Mouse (Mus musculus): ENCODE measurements around the gene Ethe1. TPM values are rescaled to one million over a fixed set of nuclear protein-coding genes. Genes with fewer than 3 reads are reported as not detected.
"Not testable (repeated sequence)": the region's sequence is repeated elsewhere in the genome, so short reads cannot be mapped to it uniquely, and the experiment has no call there.

Ethe1 gene
- polyA plus RNA-seq, 1 experiment from 2014 or later: 27.4 TPM

GRCm38 (mm10) chr7:24605561-24605960 lies 18.2 kb downstream of the Ethe1 start:
- WGBS: 80% methylated on average over 7 of the region's 7 CpGs
- Histone ChIP-seq H3K4me1 (replicated peaks) (peaks cover 12% of the 10 kb centered on the region), H3K9me3 (no peaks in the 10 kb centered on the region), H3K4me3 (no peak overlapping the region), H3K27me3 (peaks cover 18% of the 10 kb centered on the region), H3K9ac (no peak overlapping the region), H3K36me3 (no peaks in the 10 kb centered on the region), H3K27ac (replicated peaks) (no peak overlapping the region), H3K4me2 (no peak overlapping the region)
- no peak for ATAC-seq (ENCODE audit: low FRiP score, low read depth)

- H3K9me3 ChIP-seq: no peaks in the 10 kb centered on the region
- peaks cover 23% of the 10 kb centered on the region for H3K27me3 ChIP-seq
- peaks cover 17% of the 10 kb centered on the region for H3K4me1 ChIP-seq (replicated peaks)
- no peak for ATAC-seq (ENCODE audit: low FRiP score, low read depth)
- no peak overlapping the region for H3K4me3 ChIP-seq
- H3K36me3 ChIP-seq: no peaks in the 10 kb centered on the region
- H3K4me2 ChIP-seq: no peak overlapping the region
- H3K9ac ChIP-seq: no peak overlapping the region
- no peak overlapping the region for H3K27ac ChIP-seq (replicated peaks)
- 81% methylated on average over 7 of the region's 7 CpGs for WGBS
These were observed 18.7 kb downstream of the Ethe1 start for GRCm38 (mm10) chr7:24606046-24606445.

DNA sequence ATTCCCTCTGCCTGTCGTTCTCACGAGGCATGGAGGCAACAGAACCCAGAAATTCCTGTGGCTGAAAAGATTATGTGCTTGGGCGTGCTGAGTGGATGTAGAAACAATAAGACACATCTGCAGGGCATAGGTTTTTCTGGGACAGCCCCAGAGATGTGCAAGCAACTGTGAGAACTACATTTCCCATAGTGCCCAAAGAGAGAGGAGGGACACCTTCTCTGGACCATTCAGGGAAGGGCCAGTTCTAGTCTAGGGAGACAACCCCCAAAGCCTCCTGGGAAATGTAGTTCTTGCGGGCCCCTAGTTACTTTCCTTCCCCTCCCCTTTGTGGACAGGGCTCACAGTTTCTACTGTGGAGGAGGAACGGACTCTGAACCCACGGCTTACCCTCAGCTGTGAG lies 20.7 kb downstream of the Ethe1 start:
- H3K4me3 ChIP-seq: no peak overlapping the region
- H3K27me3 ChIP-seq: peaks cover 41% of the 10 kb centered on the region
- peak; percentile 79; the same call in 1 of the 2 replicates for ATAC-seq (ENCODE audit: low FRiP score, low read depth)
- no peak overlapping the region for H3K4me2 ChIP-seq
- H3K36me3 ChIP-seq: no peaks in the 10 kb centered on the region
- H3K4me1 ChIP-seq (replicated peaks): peaks cover 21% of the 10 kb centered on the region
- WGBS: 56% methylated on average over 6 of the region's 6 CpGs
- H3K9ac ChIP-seq: no peak overlapping the region
- H3K9me3 ChIP-seq: no peaks in the 10 kb centered on the region
- no peak overlapping the region for H3K27ac ChIP-seq (replicated peaks)

DNA sequence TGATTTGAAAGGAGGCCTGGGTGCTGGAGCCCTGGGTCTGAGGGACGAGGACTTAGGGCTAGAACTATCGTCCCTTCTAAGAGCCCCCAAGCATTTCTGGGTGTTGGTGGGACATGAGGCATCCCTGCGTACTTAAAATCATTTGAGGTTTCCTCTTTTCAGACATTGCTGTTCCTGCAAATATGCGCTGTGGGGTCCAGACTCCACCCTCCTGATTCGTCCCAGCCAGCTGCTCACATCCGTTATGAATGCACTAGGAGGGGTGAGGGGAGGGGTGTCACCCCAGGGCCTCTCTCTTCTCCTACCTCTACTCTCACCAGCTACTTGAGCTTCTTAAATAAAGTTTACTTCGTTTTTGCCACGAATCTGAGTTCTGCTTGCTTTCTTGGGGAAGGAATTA lies 21.2 kb downstream of the Ethe1 start:
- H3K9me3 ChIP-seq: no peaks in the 10 kb centered on the region
- H3K4me2 ChIP-seq: no peak overlapping the region
- H3K4me3 ChIP-seq: no peak overlapping the region
- H3K9ac ChIP-seq: no peak overlapping the region
- WGBS: 73% methylated on average over 8 of the region's 8 CpGs
- H3K27ac ChIP-seq (replicated peaks): no peak overlapping the region
- H3K27me3 ChIP-seq: peaks cover 47% of the 10 kb centered on the region
- ATAC-seq (ENCODE audit: low FRiP score, low read depth): no peak
- H3K4me1 ChIP-seq (replicated peaks): peaks cover 21% of the 10 kb centered on the region
- H3K36me3 ChIP-seq: no peaks in the 10 kb centered on the region

DNA sequence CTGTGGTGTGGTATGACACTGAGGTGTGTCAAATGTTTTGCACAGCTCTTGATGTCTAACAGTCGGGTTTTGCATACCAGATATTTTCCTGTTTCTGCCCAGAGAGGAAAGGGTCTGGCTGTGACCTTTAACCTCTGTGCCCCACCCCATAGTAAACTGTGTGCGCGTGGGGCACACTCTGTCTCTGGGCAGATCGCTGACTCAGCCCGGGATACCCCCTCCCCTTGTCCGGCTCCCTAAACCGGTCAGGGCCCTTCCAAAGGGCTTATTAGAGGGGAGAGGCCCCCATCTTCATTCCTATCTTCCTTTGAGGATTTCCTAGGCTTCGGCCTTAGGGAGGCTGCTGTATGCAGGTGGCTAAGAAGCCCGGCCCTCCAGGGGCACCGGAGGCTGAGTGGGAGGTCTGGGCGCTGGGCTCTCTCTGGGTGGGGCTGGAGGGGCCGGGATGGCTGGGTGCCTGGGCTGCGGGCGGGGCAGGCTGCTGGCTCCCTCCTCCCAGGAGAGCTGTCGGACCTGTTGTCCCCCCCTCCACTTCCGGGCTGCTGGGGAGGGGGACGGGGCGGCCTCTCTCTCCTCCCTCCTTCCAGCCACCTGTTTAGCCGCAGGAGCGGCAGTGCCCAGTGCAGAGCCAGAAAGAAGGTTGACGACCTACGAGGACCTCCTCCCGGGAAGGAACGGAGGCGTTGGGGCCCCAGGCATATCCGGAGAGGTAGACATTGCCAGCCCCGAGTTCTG lies 23.0 kb downstream of the Ethe1 start, which contains the start of gene Phldb3:
Gene Phldb3, plus strand, starts transcription at position 620 of the 735 bp plus-strand sequence.
- Histone ChIP-seq H3K36me3 (no peaks in the 10 kb centered on the region), H3K4me2 (peak within 1 kb of the TSS; percentile 56), H3K27me3 (peaks cover 50% of the 10 kb centered on the region), H3K9ac (no peak within 1 kb of the TSS), H3K27ac (replicated peaks) (no peak within 1 kb of the TSS), H3K9me3 (no peaks in the 10 kb centered on the region), H3K4me3 (peak within 1 kb of the TSS; percentile 33), H3K4me1 (replicated peaks) (peaks cover 21% of the 10 kb centered on the region)
- ATAC-seq (ENCODE audit: low FRiP score, low read depth): no peak
- 5% methylated on average over 25 of the region's 27 CpGs for WGBS

- Histone ChIP-seq H3K9me3 (no peaks in the 10 kb centered on the region), H3K27ac (replicated peaks) (no peak overlapping the region), H3K9ac (no peak overlapping the region), H3K4me3 (peak overlapping the region; percentile 33), H3K27me3 (peaks cover 50% of the 10 kb centered on the region), H3K36me3 (no peaks in the 10 kb centered on the region), H3K4me1 (replicated peaks) (peaks cover 21% of the 10 kb centered on the region), H3K4me2 (peak overlapping the region; percentile 56)
- ATAC-seq (ENCODE audit: low FRiP score, low read depth): peak; percentile 21; the same call in 1 of the 2 replicates
- WGBS: 1% methylated on average over 36 of the region's 36 CpGs
These were observed 23.6 kb downstream of the Ethe1 start for GRCm38 (mm10) chr7:24610879-24611494.

- ATAC-seq (ENCODE audit: low FRiP score, low read depth): no peak
- Histone ChIP-seq H3K9me3 (no peaks in the 10 kb centered on the region), H3K36me3 (no peaks in the 10 kb centered on the region), H3K9ac (no peak overlapping the region), H3K4me3 (no peak overlapping the region; the same call in 1 of the 2 replicates), H3K27ac (replicated peaks) (no peak overlapping the region), H3K4me1 (replicated peaks) (peaks cover 21% of the 10 kb centered on the region), H3K4me2 (peak overlapping the region; percentile 56; the same call in 1 of the 2 replicates), H3K27me3 (peaks cover 50% of the 10 kb centered on the region)
- WGBS: 19% methylated on average over 7 of the region's 7 CpGs
These were observed 24.4 kb downstream of the Ethe1 start for GRCm38 (mm10) chr7:24611709-24612108.

DNA sequence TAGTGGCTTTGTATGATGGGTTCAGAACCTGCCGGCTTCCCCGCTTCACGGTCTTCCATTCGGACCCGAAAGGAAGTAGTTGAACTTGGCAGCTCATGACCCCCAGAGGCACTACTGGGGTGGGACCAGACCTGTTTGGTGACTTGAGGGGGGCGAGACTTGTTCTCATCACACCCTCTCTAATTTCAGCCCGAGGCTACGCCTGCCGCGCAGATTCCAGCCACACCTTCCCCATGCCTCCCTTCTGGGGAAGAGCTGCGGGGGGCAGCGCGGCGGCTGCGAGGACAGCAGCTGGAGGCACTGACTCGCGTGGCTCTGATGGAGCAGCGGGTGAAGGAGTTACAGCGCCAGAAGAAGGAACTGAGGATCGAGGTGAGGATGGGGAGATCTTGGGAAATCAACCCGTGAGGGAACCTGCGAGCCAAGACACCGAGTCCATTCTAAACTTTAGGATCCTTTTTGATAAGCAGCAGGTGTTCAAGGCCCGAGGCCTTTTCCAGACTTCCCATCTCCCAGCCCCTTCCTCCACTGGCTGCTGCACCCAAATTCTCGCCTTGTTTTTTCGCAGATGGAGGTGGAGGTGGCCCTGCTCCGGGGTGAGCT lies 25.1 kb downstream of the Ethe1 start:
- 3% methylated on average over 27 of the region's 27 CpGs for WGBS
- H3K9ac ChIP-seq: no peak overlapping the region
- no peak overlapping the region for H3K27ac ChIP-seq (replicated peaks)
- H3K9me3 ChIP-seq: no peaks in the 10 kb centered on the region
- ATAC-seq (ENCODE audit: low FRiP score, low read depth): no peak
- H3K4me1 ChIP-seq (replicated peaks): peaks cover 21% of the 10 kb centered on the region
- H3K36me3 ChIP-seq: no peaks in the 10 kb centered on the region
- no peak overlapping the region for H3K4me3 ChIP-seq
- peak overlapping the region; percentile 13; the same call in 1 of the 2 replicates for H3K4me2 ChIP-seq
- peaks cover 50% of the 10 kb centered on the region for H3K27me3 ChIP-seq

- H3K4me3 ChIP-seq: no peak overlapping the region
- no peaks in the 10 kb centered on the region for H3K9me3 ChIP-seq
These were observed 27.5 kb downstream of the Ethe1 start for GRCm38 (mm10) chr7:24614816-24615215.

DNA sequence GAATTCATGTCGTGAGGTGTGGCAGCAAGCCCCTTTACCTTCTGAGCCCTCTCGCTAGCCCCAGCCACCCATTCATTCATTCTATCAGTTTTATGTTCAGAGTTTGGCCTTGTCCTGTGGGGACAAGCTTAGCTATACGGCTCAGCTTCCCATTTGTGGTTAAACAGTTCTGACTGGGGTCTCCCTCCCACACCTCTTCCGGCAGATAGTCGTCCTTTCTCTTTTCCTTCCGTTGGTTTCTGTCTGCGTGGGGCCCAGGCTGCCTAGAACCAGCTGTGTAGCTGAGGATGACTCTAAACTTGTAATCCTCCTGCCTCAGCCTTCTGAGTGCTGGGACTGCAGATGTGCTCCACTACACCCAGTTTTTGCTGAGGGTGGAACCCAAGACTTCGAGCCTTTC lies 30.4 kb downstream of the Ethe1 start:
- H3K9ac ChIP-seq: no peak overlapping the region
- ATAC-seq (ENCODE audit: low FRiP score, low read depth): no peak

More at GRCm38 (mm10) chr7:24614816-24615215, 27.5 kb downstream of the Ethe1 start:
- H3K4me2 ChIP-seq: no peak overlapping the region
- H3K27me3 ChIP-seq: peaks cover 40% of the 10 kb centered on the region
- H3K9ac ChIP-seq: no peak overlapping the region
- ATAC-seq (ENCODE audit: low FRiP score, low read depth): no peak
- H3K4me1 ChIP-seq (replicated peaks): peaks cover 21% of the 10 kb centered on the region
- no peak overlapping the region for H3K27ac ChIP-seq (replicated peaks)
- WGBS: 78% methylated on average over 13 of the region's 13 CpGs
- H3K36me3 ChIP-seq: no peaks in the 10 kb centered on the region

DNA sequence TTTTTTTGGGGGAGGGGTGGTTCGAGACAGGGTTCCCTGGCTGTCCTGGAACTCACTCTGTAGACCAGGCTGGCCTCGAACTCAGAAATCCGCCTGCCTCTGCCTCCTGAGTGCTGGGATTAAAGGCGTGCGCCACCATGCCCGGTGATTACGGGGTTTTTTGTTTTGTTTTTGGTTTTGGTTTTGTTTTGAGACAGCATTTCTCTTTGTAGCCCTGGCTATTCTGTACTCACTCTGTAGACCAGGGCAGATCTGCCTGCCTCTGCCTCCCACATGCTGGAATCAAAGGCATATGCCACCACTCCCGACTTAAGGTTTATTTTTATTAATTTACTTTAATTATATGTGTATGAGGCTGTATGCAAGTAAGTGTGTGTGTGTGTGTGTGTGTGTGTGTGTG lies 31.0 kb downstream of the Ethe1 start:
- not testable (repeated sequence) for H3K27ac ChIP-seq (replicated peaks); H3K9me3 ChIP-seq; H3K36me3 ChIP-seq; H3K9ac ChIP-seq; H3K27me3 ChIP-seq; ATAC-seq (ENCODE audit: low FRiP score, low read depth); H3K4me1 ChIP-seq (replicated peaks); H3K4me3 ChIP-seq; H3K4me2 ChIP-seq
- 94% methylated on average over 8 of the region's 8 CpGs for WGBS

More for the DNA sequence above, 30.4 kb downstream of the Ethe1 start:
- H3K27ac ChIP-seq (replicated peaks): no peak overlapping the region
- no peak overlapping the region for H3K4me3 ChIP-seq
- no peak overlapping the region for H3K4me2 ChIP-seq
- no peaks in the 10 kb centered on the region for H3K9me3 ChIP-seq
- WGBS: 83% methylated on average over 8 of the region's 8 CpGs
- H3K36me3 ChIP-seq: no peaks in the 10 kb centered on the region
- peaks cover 11% of the 10 kb centered on the region for H3K27me3 ChIP-seq
- H3K4me1 ChIP-seq (replicated peaks): peaks cover under 1% of the 10 kb centered on the region

Measured in hindbrain, embryonic 15.5 days (tissue).